Mouse (Mus musculus) embryonic fibroblast, embryonic 13.5 days (primary cell): ENCODE data around the gene A830018L16Rik.

Experiments used
- CTCF ChIP-seq: IDR thresholded peaks from 2 replicates; pipeline ENCODE4 v1.5.1; 2011; ENCODE audit warnings: mild to moderate bottlenecking, control low read depth, low read length, moderate library complexity, borderline replicate concordance; ENCODE audit not compliant: insufficient read depth
- POLR2A ChIP-seq: IDR thresholded peaks from 2 replicates; pipeline ENCODE4 v1.6.1; 2011; ENCODE audit warnings: low read depth, mild to moderate bottlenecking, control low read depth, low read length, moderate library complexity

GRCm38 (mm10) chr1:11458353-11458752, 44.4 kb downstream of the A830018L16Rik start:
- TF ChIP-seq CTCF = no peak
- TF ChIP-seq POLR2A = no peak
